Mouse (Mus musculus) ES-Bruce4 (cell line): ENCODE results near the gene Ubl3.

Experiments used
- CTCF ChIP-seq: IDR thresholded peaks from one replicate; pipeline ENCODE4 v1.8.1; 2011; ENCODE audit warnings: low read depth, low read length
- EP300 ChIP-seq: IDR thresholded peaks from 2 replicates; pipeline ENCODE4 v1.6.1; 2011; ENCODE audit warnings: low read depth, low read length; ENCODE audit not compliant: insufficient read depth
- POLR2A ChIP-seq: IDR thresholded peaks from one replicate; pipeline ENCODE4 v1.8.1; 2011; ENCODE audit warnings: low read length; ENCODE audit not compliant: insufficient read depth

DNA sequence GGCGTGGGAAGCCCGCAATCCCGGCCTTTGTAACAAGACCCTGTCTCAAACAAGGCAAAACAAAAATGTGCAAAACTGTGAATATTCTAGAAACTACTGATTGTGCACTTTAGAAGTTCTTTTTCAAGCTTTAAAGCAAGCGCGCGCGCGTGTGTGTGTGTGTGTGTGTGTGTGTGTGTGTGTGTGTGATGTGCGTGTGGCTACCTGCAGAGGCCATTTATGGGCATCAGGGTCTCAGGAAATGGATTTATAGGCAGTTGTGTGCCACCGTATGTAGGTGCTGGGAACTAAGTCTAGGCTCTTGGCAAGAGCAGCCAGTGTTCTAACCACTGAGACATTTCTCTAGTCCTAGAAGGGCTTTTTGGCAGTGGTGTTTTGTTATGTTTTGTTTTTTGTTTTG, 2.6 kb upstream of the Ubl3 start:
- no peak for TF ChIP-seq POLR2A
- no peak for TF ChIP-seq CTCF
- TF ChIP-seq EP300, result no peak
